Mouse (Mus musculus): ENCODE results near the gene Nek6.
A peak's percentile ranks its signal among the peaks of the same experiment; 100 is the strongest.

The Nek6 gene

GRCm38 (mm10) chr2:38628801-38629200, 117.4 kb downstream of the Nek6 start:
- no peak for DNase-seq

- no peak for DNase-seq
Measured at GRCm38 (mm10) chr2:38629451-38629850, 118.0 kb downstream of the Nek6 start.

DNA sequence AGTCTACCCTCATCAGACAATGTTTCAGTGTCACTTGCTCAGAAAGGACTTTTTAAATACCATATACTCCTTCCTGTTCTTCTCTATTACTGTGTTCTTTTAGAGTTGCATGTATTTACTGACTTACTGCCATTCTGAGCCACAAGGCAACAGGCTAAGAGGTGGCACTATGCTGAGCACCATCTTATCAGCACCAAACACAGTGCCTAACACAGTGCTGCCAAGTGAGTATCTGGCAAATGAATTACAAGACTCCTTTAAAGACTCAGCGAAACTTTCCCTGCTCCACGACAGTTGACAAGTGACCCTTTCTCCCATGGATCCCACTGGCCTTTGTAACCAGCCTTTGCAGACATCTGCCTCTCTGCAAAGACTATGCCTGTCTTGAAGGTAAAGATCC, 119.1 kb downstream of the Nek6 start:
- no peak for DNase-seq

DNA sequence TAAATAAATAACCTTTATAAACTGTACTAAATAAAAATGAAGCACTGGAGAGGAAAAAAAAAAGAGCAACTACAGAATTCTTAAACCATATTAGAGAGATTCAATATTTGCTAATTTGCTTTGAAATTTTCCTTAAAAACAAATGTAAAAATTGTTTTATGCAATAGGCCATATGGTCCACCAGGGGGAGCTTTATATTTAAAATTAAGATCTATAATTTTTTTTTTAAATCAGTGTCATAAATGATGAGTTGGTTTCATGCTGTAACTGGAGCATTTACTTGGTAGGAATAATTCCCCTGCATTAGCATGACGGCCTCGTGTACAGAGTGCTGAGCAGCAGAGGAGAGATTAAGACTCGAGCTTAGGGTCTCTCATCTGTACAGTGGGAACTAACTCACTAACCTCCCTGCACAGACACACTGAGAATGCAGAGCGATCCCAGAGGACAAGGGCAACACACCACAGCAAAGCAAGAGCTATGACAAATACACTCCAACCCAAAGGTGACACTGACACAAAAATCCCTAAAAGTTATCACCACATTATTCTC, 126.3 kb downstream of the Nek6 start:
- no peak for DNase-seq

GRCm38 (mm10) chr2:38641761-38642160, 130.3 kb downstream of the Nek6 start:
- no peak for DNase-seq

DNA sequence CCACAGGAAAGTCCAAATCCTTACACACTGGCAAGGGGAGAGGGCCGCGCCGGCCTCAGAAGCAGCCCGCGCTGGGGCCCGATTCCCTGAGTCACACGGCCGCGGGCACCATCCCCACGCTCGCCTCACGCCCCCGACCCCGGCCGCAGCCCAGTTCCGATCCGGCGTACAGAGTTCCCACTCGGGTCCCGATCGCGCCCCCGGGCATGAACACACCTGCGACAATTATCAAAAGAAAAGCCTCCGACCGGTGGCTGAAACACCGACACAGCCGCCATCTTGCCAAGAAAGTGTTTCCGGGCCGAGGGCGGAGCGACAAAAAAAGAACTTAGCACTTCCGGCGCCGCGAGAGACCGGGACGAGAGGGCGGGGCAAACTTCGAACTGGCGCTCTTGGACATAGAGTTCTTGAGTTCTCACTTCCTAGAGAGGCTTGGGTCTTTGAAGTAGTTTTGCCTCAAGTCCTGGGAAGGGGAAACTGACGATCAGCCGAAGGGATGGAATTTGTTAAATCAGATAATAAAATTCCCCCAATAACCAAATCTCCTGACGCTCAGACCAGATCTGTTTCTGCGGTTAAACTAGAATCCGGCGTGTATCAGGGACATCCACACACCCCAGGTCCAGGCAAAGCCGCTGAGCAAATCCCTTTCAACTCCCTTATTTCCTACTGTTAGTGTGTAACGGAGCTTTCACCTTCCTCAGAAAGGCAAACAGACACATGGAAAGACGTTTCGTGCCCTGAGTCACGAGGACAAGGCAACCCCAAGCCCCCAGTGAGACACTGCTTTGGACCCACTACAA, 132.4 kb downstream of the Nek6 start, which contains the start of gene Psmb7:
Gene Psmb7, minus strand, starts transcription at position 463 of the 803 bp plus-strand sequence.
- DNase-seq = peak; percentile 88
